Mouse (Mus musculus) gastrocnemius, postnatal 4 days (tissue): Measurements from ENCODE around the gene Dcp1a. TPM values are rescaled to one million over a fixed set of nuclear protein-coding genes. Genes with fewer than 3 reads are reported as not detected.
A peak's percentile ranks its signal among the peaks of the same experiment; 100 is the strongest.
"Not testable (repeated sequence)": the region's sequence is repeated elsewhere in the genome, so short reads cannot be mapped to it uniquely, and the experiment has no call there.

Experiments used
- DNase-seq, 2 experiments: peaks; one replicate each; pipeline ENCODE4 v3.0.0; 2021 to 2022; ENCODE audit warnings: low spot score in 2 of 2, mixed read lengths in 2 of 2
- total RNA-seq, 2 experiments: library from RNA; stranded (reverse); gene quantifications; 2 replicates each; pipeline ENCODE4 v1.2.3; 2021

The Dcp1a gene
- total RNA-seq, 2 experiments from 2014 or later: 16.6 to 18.2 TPM

DNA sequence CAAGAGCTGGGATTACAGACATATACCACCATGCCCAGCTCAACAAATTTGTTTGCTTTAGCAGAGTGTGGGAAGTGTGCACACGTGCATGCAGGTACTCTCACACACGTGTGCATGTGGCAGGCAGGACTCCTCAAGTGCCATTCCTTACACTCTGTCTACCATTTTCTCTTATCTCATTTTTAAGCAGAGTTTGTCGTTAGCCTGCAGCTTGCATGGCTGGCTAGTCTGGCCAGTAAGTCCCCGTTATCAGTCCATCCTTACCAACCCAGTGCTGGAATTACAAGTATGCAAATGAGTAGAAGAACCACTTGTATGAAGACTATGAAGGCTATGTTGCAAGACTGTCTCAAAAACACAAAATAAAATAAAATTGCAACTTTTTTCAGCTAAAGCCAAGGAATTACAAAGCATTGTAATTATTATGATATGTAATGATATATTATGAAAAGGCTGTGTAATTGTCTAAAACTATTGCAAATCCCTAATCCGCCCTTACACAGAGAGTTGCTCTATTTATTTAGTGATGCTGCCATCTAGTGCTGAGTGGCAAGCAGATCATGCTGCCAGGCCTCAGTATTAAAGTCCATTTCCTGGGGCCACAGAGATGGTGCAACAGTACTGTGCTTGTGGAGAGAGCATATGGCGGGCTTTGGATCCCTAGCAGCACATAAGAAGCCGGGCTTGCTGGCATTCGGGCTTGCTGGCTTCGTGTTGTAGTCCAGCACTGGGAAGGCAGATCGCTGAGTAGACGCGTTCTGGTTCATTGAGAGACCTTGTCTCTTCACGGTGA, 36.8 kb downstream of the Dcp1a start:
- DNase-seq: no peak

DNA sequence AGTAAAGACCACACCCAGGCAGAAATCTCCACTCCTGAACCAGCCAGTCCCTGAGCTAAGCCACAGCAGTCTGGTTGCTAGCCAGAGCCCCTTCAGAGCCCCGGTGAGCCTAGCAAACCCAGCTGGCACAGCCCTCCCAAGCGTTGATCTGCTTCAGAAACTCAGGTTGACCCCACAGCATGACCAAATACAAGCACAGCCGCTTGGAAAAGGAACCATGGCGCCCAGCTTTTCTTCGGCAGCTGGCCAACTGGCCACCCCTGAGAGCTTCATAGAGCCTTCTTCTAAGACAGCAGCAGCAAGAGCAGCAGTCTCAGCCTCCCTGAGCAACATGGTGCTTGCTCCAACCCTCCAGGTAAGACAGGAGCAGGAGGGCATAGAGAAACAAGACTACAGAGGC, 40.0 kb downstream of the Dcp1a start:
- DNase-seq: no peak

DNA sequence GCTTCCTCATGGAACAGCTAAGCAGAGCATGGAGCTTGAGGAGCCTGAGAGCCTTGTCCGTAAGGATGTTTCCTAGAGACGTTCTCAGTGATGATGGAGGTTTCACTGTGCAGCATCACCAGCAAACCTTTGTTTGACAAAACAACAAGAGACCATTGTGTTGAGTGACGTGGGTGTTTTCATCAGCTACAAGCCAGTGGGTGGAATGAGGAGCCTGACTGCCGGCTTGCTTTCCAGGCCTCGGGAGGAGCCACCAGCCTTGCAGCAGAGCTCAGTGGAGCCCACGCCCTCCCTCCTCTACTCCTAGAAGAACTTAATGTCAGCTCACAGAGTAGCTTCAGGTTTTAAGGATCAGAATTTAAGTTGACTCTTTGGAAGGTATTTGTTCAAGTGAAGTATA, 44.0 kb downstream of the Dcp1a start:
- no peak for DNase-seq

DNA sequence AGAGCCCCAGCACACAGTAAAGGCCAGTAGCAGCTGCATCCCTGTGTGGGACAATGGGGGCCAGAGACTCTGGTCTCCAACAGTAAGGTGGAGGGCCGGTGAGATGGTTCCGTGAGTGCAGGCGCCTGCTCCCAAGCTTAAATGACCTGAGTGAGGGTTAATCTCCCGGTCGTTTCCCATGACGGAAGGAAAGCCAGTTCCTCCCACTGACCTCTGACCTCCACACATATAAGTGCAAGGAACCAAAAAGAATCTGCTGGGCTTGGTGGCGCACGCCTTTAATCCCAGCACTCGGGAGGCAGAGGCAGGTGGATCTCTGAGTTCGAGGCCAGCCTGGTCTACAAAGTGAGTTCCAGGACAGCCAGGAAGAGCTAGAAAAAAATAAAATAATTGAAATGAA, 49.1 kb downstream of the Dcp1a start:
- no peak for DNase-seq

DNA sequence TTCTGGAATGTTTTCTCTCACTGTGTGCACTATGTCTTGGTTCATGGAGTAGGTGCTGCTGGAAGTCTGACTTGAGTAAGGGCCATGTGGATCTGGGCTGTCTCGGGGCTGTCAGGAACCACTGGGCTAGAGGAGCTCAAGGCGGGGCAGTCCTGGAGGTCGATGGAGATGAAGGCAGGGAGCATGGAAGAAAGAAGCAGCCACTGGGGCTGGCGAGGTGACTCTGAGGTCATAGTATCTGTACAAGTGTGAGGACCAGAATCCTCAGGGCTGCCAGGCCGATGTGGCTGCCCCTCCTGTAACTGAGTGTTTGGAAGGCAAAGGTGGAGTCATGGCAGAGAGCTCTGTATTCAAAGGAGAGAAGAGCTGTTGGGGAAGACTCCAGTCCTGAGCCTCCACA, 49.6 kb downstream of the Dcp1a start:
- no peak for DNase-seq

DNA sequence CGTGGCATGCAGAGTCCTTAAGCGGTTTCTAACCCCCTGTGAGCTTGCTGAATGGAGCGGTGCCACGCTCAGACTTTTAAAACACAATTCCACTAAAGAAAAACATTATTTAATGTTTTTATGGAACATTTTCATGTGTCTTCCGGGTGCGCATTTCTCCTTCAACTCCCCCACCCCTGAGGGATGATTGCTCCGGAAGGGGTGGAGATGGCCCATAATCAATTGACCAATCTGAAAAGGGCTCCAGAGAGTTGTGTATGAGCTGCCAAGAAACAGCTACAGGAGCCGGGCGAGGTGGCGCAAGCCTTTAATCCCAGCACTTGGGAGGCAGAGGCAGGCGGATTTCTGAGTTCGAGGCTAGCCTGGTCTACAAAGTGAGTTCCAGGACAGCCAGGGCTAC, 50.1 kb downstream of the Dcp1a start:
- DNase-seq: no peak

DNA sequence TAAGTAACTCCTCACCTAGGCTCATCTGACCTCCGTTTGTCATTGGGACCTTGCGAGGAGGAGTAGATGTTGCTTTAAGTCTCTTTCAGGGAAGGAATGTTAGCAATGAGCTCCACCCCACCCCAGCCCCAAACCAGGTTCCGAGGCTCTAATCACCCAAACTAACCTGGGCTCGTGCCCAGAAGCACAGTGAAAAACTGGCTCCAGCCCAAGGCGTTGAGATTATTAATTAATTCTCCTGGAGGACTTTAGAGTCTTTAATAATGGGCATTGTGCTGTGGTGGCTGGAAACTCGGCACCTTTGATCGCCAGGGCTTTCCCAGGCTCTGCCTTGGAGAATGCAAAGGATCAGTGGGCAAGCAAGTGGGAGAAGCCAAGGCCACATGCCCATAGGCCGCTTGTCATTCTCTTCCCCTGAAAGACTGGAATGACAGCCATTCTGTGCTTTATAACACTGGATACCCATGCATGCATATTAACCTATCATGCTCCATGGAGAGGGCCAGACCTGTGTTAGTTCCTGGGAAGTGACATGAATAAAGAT, 51.5 kb downstream of the Dcp1a start:
- no peak for DNase-seq

DNA sequence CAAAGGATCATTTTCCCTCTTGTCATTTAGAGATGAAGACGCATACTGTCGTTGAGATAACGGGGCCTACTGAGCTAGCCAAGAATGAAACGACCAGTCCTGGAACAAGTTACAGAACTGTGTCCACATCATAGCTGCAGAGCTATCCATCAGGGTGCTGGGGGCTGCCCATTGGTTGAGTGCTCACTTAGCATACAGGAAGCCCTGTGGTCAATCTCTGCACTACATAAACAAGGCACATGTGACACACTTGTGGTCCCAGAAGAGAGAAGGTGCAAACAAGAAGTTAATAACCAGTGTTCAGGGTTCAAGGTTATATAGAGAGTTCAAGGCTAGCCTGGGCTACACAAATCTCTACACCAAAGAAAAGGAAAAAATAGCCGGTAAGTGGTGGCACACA, 52.1 kb downstream of the Dcp1a start:
- DNase-seq: no peak

DNA sequence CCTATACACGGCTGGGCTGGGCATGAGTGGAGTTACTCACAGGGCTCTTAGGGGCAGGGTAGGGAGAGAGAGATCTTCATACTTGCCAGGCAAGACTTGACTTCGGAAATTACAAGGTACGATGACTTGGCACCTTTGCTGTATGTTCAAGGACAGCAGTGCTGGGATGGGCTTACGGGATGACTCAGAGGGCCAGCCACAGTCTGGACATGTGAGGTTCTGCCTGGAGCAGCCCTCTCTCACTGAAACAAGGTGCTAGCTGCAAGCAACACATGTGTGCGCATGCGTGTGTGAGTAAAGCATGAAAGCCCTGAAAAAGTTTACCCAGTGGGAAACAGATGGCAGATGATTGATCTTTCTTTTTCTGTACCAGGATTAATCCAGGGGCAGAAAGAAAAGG, 52.6 kb downstream of the Dcp1a start:
- DNase-seq: no peak

DNA sequence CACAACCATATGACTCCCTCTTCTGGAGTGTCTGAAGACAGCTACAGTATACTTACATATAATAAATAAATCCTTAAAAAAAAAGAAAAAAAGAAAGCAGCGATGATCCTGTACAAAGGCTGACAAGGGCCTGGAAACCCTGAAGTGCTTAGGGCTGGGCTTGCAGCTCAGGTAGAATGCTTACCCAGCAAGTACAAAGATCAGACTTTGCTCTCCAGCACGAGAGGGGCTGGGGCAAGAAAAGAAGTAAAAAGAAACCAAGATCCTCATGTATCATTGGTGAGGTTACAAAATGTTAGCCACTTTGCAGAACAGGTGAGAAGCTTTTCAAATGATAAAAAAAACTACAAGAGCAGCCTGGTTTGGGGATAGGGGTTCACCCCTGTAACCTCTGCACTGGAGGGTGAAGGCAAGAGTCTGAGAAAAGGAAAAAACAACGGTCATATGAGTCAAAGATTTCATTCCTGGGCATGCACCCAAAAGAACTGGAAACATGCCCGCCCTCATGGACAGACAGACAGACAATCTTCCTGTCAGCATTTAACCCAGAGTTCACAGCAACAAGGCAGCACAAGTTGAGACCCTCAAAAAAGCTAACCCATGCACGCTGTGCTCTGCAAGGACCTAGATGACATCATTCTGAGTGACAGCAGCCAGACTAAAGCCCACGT, 54.6 kb downstream of the Dcp1a start:
- no peak for DNase-seq

DNA sequence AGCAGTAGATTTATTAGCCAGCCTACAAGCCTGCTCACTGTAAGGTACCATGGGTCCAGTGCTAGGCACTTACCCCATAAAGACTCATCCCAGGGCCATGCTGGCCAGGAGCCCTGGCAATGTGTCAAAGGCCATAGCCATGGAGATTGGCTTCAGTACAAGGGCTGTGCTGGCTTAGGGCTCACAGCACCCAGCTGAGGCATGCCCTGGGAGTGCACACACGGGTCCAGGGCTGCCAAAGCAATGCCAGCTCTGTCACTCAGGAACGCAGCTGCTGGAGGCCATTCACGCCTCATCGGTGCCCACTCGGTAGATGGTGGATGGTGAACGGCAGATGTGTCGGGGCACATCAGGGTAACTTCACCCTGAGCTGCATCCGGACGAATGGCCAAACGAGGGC, 62.2 kb downstream of the Dcp1a start:
- peak in 1 of 2 experiments; percentile 50 for DNase-seq

DNA sequence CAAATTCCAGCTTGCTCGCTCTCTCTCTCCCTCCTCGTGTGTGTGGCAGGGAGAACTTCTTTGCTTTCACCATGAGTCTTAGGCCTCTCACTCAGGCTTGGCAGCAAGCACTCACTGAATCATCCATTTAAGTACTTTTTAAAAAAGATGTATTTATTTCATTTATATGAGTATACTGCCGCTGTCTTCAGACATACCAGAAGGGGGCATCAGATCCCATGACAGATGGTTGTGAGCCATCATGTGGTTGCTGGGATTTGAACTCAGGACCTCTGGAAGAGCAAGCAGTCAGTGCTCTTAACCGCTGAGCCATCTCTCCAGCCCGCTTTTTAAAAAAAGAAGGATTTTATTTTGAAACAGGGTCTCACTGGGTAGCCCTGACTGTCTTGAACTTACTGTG, 64.0 kb downstream of the Dcp1a start:
- DNase-seq: not testable (repeated sequence)

DNA sequence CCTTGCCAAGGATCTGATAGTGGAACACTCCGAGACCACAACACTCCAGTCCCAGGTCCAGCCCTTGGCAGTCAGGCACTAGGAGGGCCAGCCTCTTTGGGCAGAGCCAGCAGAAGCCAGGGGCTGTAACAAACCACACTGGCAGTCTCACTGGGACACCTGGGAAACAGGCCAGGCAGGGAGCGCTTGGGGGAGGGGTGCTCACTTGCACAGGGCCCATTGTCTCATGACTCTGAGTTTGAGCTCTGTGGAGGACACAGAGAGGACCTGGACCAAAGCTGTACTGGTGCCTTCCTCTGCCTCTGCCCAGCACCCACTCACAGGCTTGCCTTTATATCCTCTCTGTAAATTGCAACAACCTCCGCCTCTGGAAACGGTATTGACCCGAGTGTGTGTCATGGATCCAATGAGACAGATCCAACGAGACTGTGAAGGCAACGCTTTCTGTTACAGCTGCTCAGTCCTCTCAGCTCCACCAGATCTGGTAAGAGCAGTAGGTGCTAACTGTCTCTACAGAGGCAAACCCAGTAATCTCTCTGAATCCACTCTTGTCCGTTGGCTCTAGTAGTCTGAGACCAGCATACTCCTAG, 68.9 kb downstream of the Dcp1a start, which contains the start of gene Tkt:
TSS of gene Tkt (plus strand) at position 229 of the 590 bp plus-strand sequence.
- peak; percentile 26 to 49 for DNase-seq

DNA sequence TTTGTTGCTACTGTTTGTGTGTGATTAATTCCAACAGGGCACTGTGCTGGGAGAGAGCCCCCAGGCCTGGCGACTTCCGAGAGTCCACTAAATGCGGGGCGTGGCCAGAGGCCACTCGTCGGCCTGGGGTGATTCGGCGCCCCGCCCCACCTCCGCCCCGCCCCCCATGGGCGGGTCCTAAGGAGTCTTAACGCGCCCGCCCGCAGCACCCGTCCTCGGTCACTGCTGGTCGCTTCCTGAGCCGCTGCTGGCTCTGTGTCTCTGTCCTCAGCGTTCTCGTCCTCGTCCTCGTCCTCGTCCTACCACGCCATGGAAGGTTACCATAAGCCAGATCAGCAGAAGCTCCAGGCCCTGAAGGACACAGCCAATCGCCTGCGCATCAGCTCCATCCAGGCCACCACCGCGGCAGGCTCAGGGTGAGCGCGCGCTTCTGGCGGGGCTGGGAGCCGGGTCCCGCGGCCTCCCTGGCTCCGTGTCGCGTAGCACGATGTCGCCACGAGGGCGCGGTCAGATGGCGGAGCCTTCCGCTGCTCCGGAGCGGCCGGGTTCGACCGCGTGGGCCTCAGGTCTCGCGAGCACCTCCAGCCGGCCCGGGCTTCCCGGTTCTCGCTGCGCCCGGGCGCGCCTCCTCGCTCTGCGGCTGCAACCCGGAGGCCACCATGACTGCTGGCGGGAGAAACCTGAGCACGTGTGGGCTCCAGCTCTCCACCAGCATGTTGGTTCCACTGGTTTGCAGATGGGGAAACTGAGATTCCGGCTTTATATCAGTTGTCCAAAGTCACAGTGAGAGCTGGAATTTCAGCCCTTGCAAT, 69.8 kb downstream of the Dcp1a start:
- peak; percentile 98 for DNase-seq

DNA sequence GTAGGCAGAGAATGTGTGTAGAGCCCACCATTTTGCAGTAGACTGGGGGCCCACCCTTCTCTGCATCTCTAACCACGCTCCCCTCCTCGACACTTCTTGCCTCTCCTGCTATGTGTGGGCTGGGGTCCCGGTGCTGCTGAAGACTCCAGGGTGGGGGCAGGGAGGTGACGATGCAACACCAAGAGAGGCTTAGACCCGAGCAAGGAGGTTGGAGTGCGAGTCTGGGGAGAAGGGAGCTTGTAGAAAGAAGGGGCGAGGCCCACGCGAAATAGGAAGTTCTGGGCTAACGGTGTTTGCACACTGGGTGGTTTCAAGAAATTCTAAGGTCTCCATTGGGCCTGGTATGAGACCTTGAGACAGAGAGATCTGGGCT, 70.4 kb downstream of the Dcp1a start:
- DNase-seq: peak in 1 of 2 experiments; percentile 17

DNA sequence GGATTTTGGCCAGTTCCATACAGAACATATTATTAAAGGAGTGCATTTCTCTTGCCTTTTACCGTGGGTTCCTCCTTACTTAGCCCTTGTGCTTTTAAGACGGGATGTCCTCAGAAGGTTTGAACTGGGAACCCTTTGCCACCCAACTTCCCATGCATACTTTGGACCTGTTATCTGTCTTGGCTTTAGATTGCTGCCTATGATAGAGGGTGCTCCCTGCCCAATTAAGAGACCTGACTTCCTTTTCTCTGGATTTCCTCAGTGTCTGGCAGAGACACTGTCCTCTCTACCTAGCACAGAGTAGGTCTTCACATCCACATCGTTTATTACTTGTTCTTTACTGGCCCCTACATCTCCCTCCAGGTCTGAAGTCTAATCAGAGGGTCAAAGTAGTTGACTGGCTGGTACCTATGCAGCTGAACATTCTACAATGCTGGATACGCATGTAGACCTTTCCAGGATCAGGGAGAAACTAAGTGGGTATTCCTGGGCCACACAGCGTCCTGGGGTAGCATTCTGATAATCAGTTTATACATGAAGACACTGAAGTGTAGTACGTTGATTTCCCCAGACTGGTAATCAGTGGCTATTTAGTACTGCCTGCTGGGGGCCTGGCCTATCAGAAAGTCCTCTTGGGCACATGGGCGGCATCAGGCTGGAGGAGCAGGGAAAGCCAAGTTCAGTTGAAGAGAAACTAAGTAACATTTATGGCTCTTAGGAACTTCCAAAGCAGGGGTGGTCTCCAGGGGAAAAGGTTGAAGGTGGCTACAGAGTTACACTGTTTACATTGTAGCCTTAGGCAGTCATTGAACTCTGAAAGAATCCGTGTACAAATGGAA, 71.1 kb downstream of the Dcp1a start:
- peak in 1 of 2 experiments; percentile 8 for DNase-seq

DNA sequence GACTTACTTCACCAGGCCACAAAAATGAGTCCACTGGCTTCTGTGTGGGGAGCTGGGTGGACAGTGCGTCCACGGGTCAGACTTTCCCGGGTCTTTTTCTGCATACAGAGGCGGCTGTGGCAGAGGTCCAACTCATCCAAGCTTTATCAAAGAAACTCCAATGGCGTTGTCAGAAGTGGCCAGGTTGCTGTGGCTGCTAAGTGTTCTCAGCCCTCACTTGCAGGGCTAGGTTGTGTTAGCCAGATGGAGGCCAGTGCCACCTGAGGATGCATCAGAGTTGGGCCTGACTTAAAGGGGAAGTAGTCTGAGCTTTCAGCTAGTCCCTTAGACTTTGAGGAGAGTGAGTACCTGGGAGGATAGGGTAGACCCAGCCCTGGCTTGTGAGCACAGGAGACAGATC, 72.2 kb downstream of the Dcp1a start:
- peak in 1 of 2 experiments; percentile 15 for DNase-seq

DNA sequence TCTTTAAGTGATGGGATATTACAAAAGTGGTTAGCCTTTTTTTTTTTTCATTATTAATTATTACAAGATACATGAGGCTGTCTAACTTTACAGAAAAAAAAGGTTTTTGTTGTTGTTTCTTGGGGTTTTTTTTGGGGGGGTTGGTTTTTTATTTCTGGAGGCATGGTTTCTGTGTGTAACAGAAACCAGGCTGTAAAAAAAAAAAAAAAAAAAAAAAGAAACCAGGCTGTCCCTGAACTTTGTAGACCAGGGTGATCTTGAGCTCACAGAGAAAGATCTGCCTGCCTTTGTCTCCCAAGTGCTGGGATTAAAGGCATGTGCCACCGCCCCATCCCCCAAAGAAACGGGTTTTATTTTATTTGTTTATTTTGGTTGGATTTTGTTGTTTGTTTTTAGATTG, 72.6 kb downstream of the Dcp1a start:
- DNase-seq: no peak

DNA sequence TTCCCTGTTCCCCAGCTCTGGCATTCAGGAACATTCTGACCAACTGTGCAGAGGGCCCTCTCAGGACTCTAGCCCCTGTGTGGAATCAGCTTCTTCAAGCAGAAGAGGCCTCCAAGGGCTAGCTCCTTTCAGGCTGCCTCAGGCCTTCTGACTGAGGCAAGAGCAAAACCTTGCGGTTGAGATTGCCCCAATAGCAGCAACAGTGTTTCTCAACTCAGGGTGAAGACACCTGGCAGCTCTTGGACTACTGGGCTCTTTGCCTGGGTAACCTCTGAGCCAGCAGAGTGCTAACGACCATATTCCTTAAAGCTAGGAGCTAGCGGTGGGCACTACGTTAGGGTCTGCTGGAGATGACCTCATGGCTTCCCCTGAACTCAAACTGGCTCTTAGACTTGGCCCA, 73.8 kb downstream of the Dcp1a start:
- no peak for DNase-seq

DNA sequence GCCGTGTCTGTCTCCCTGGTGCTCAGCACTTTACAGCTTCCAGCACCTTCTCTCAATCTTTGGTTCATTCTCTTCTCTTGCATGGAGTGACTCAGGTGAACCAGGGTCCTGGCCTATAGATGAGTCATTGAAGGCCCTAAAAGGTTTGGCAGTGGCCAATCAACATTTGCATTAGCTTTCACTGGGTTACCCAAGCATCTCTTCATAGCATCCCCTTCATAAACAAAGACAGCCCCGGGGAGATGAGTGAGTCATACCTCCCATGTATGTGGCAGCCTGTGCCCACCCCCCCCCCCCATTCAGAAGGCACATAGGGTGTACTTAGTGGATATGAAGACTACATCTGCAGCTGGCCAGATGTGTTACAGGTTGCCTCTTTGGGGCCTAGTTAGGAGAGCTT, 77.3 kb downstream of the Dcp1a start:
- DNase-seq: no peak
